10 mouse cellular contexts compared by ENCODE assay signal in genomic region chr19:34445410-34446012, GRCm38 (mm10). TPM values are rescaled to one million over a fixed set of nuclear protein-coding genes. Genes with fewer than 3 reads are reported as not detected.
DNase-seq lines count a peak whose midpoint lies in the region; ATAC-seq lines count a peak whose summit lies in the region.
"Had no signal": no experiment of that assay in that cellular context is flagged by ENCODE, and none has a peak within 500 bp of the region (broad histone marks: within the 10 kb centered on the region; RNA-seq: fewer than 3 reads in every experiment).

No protein-coding gene starts in this region.

- no peaks in the 10 kb centered on the region for H3K27me3 ChIP-seq in heart, embryonic 14.5 days (ENCODE audit: control insufficient read depth, insufficient read depth, low read length)
- H3K27me3 ChIP-seq in lung, embryonic 15.5 days, result no peaks in the 10 kb centered on the region
- no peaks in the 10 kb centered on the region for H3K27me3 ChIP-seq in midbrain, embryonic 14.5 days (ENCODE audit: control insufficient read depth, insufficient read depth, low read length)
- H3K27me3 ChIP-seq: liver, embryonic 13.5 days; neural tube, embryonic 13.5 days had no signal

- H3K4me2 ChIP-seq in heart, embryonic 14.5 days (ENCODE audit: low read length), result peak overlapping the region; percentile 19
- peak overlapping the region; percentile 35 for H3K4me2 ChIP-seq in lung, embryonic 15.5 days
- no peak overlapping the region for H3K4me2 ChIP-seq in midbrain, embryonic 14.5 days (ENCODE audit: low read length)
- H3K4me2 ChIP-seq: liver, embryonic 13.5 days; neural tube, embryonic 13.5 days had no signal

- 49% methylated on average over 4 of the region's 4 CpGs for WGBS in heart, embryonic 14.5 days
- WGBS in lung, embryonic 15.5 days, result 34% methylated on average over 4 of the region's 4 CpGs
- WGBS in midbrain, embryonic 14.5 days, result 79% methylated on average over 4 of the region's 4 CpGs

- no peaks in the 10 kb centered on the region for H3K36me3 ChIP-seq in heart, embryonic 14.5 days (ENCODE audit: control insufficient read depth, insufficient read depth, low read length)
- no peaks in the 10 kb centered on the region for H3K36me3 ChIP-seq in lung, embryonic 15.5 days
- no peaks in the 10 kb centered on the region for H3K36me3 ChIP-seq in midbrain, embryonic 14.5 days (ENCODE audit: control insufficient read depth, insufficient read depth, low read length)
- H3K36me3 ChIP-seq: liver, embryonic 13.5 days; neural tube, embryonic 13.5 days had no signal

- no peak overlapping the region for H3K4me3 ChIP-seq in heart, embryonic 14.5 days (ENCODE audit: control insufficient read depth in 1 of 2, insufficient read depth in 1 of 2, low read depth in 1 of 2, low read length in 2 of 2)
- no peak overlapping the region for H3K4me3 ChIP-seq in lung, embryonic 15.5 days
- no peak overlapping the region for H3K4me3 ChIP-seq in midbrain, embryonic 14.5 days (replicated peaks; ENCODE audit: low read depth, low read length)
- H3K4me3 ChIP-seq: liver, embryonic 13.5 days; neural tube, embryonic 13.5 days had no signal

- no peak overlapping the region for H3K9ac ChIP-seq in heart, embryonic 14.5 days (ENCODE audit: low read length)
- no peak overlapping the region for H3K9ac ChIP-seq in lung, embryonic 15.5 days
- H3K9ac ChIP-seq in midbrain, embryonic 14.5 days (replicated peaks; ENCODE audit: low read length), result no peak overlapping the region
- H3K9ac ChIP-seq: liver, embryonic 13.5 days; neural tube, embryonic 13.5 days had no signal

- DNase-seq in adrenal gland, postnatal 10 days, result peak; percentile 14
- no peak for DNase-seq in adrenal gland, postnatal 25 days
- DNase-seq in 3T3-L1 (ENCODE audit: low read depth, low spot score), result peak; percentile 88
- DNase-seq in midbrain, embryonic 14.5 days, result no peak
- DNase-seq in right cerebral cortex, adult 18-20 months, result no peak
- no peak for DNase-seq in left cerebral cortex, postnatal 10 days (ENCODE audit: extremely low spot score in 1 of 2, low spot score in 2 of 2)
- DNase-seq: liver, embryonic 13.5 days had no signal

- no peaks in the 10 kb centered on the region for H3K9me3 ChIP-seq in heart, embryonic 14.5 days (ENCODE audit: control insufficient read depth, low read length)
- no peaks in the 10 kb centered on the region for H3K9me3 ChIP-seq in lung, embryonic 15.5 days
- H3K9me3 ChIP-seq in midbrain, embryonic 14.5 days (ENCODE audit: control insufficient read depth, low read length), result no peaks in the 10 kb centered on the region
- H3K9me3 ChIP-seq: liver, embryonic 13.5 days; neural tube, embryonic 13.5 days had no signal

- peaks cover 4 to 9% of the 10 kb centered on the region in 2 experiments; a peak in 2 of 4 replicates for H3K4me1 ChIP-seq in heart, embryonic 14.5 days (ENCODE audit: control insufficient read depth in 2 of 2, insufficient read depth in 2 of 2, low read length in 2 of 2)
- peaks cover 18% of the 10 kb centered on the region; the same call in 1 of the 2 replicates for H3K4me1 ChIP-seq in lung, embryonic 15.5 days
- no peaks in the 10 kb centered on the region for H3K4me1 ChIP-seq in midbrain, embryonic 14.5 days (ENCODE audit: control insufficient read depth, insufficient read depth, low read length)
- H3K4me1 ChIP-seq: liver, embryonic 13.5 days; neural tube, embryonic 13.5 days had no signal

- H3K27ac ChIP-seq in heart, embryonic 14.5 days (replicated peaks in 1 of 2; ENCODE audit: control insufficient read depth in 1 of 2, insufficient read depth in 1 of 2, low read depth in 2 of 2, low read length in 2 of 2), result peak overlapping the region; percentile 52 to 55; a peak in 2 of 4 replicates
- H3K27ac ChIP-seq in lung, embryonic 15.5 days, result peak overlapping the region; percentile 87
- no peak overlapping the region for H3K27ac ChIP-seq in midbrain, embryonic 14.5 days (replicated peaks; ENCODE audit: low read depth, low read length)
- H3K27ac ChIP-seq: liver, embryonic 13.5 days; neural tube, embryonic 13.5 days had no signal

- ATAC-seq in heart, embryonic 14.5 days (ENCODE audit: insufficient number of reproducible peaks, insufficient read depth, low FRiP score, low read depth), result no peak
- peak; percentile 94; the same call in 1 of the 2 replicates for ATAC-seq in lung, embryonic 15.5 days (ENCODE audit: borderline replicate concordance, extremely low read depth, low FRiP score, low TSS enrichment)
- ATAC-seq in midbrain, embryonic 14.5 days (ENCODE audit: low FRiP score, low TSS enrichment), result no peak

- intact Hi-C loops in left cerebral cortex, postnatal 10 days (cut with DNase I), result no loop called here

RNA-seq across cellular contexts. Expression of gene Ch25h, which starts 29.5 kb away (rescaled TPM):
- under 1 TPM; 0.55 to 0.57 TPM for total RNA-seq in adrenal gland, postnatal 10 days (2021)
- 0.82 TPM in 1 of 2 replicates, not detected in the other for total RNA-seq in adrenal gland, postnatal 25 days (2021)
- 4.1 and 4.2 TPM in 2 replicates for polyA plus RNA-seq in heart, embryonic 14.5 days (2014; fragmentation: Nextera tagmentation; extraction: Ambion mirVana)
- polyA plus RNA-seq in lung, embryonic 15.5 days (2015; fragmentation: Nextera tagmentation; extraction: Ambion mirVana), result 0.60 and 0.66 TPM in 2 replicates
- 0.16 and 0.25 TPM in 2 replicates for polyA plus RNA-seq in midbrain, embryonic 14.5 days (2014; fragmentation: Nextera tagmentation; extraction: Ambion mirVana)
- 1 to 10 TPM in 1 of 2 experiments, under 1 TPM in 1; 0.83 to 1.2 TPM for total RNA-seq in left cerebral cortex, postnatal 10 days (2021)

Comparison
In these comparisons a context has a peak if more than half of its experiments do, and no peak if none do; other contexts are left out.
1. DNase-seq: peak in adrenal gland, postnatal 10 days (single experiment) and 3T3-L1 (single experiment); none in adrenal gland, postnatal 25 days (single experiment), midbrain, embryonic 14.5 days (single experiment), right cerebral cortex, adult 18-20 months (single experiment) and left cerebral cortex, postnatal 10 days (0 of 2).